Mouse (Mus musculus): ENCODE measurements around the gene Mlph. TPM values are rescaled to one million over a fixed set of nuclear protein-coding genes. Genes with fewer than 3 reads are reported as not detected.
A peak's percentile ranks its signal among the peaks of the same experiment; 100 is the strongest.

The Mlph gene
- total RNA-seq, 2 experiments from 2014 or later = 3.9 to 4.9 TPM

DNA sequence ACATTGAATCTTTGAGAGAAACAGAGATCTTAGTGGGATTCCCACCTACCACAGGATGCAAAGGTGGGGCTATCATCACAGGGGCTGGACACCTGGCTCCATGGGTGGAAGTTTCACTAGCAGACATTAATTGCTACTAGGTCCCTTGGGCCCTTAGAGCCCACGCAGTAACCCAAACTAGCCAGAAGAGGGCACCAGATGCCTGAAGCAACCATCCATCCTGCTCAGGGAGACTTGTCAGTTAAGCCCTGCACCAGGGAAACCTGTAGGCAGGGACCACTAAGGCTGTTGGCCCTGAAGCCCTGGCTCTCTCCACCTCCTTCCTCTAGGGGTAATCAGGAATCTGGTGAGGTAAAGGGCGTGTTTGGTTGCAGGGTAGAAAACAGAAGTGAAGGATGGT is 8.5 kb upstream of the Mlph start:
- peak; percentile 40 to 42 for DNase-seq (ENCODE audit: low spot score in 2 of 2)

DNA sequence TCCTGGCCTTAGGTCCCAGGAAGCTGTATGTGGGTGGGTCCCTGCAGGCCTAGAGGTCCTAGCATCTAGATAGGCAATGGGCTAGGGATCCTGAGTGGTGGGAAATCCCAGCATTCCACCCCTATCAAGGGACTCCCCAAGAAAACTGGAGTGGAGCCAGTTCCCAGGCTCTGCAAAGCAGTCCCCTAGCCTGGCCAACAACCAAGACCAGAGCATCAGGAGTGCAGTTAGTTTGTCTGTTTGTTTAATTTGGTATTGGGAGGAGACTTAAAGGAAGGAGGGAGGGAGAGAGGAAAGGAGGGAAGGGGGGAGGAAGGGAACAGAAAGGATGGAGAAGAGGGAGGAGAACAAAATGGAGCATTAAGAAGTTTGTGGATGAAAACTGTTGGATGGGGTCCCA is 5.7 kb upstream of the Mlph start:
- DNase-seq (ENCODE audit: low spot score in 2 of 2) = no peak

DNA sequence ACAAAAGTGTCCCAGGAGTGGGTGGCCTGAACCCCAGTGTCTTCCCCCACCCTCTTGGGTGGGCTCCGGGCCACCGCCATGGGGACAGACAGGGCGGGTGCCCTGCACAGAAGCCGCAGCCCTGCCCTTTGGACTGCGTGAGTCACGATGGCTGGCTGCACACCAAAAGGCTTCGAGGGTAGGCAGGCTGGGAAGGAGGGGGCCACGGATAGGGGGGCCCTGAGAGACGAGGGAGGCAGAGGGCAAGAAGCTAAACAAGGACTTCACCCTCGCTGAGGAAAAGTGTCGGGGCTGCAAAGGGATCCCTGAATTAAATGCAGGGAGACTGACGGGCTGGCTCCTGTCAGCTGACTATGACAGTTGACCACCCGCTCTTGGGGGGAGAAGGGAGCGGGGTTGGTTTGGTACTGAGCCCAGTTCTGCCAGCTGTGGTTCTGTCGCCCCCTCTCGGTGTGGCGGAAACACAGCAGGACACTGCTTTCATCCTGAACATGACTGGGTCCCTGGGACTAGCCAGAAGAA is 5.2 kb upstream of the Mlph start:
- peak; percentile 63 to 64 for DNase-seq (ENCODE audit: low spot score in 2 of 2)

DNA sequence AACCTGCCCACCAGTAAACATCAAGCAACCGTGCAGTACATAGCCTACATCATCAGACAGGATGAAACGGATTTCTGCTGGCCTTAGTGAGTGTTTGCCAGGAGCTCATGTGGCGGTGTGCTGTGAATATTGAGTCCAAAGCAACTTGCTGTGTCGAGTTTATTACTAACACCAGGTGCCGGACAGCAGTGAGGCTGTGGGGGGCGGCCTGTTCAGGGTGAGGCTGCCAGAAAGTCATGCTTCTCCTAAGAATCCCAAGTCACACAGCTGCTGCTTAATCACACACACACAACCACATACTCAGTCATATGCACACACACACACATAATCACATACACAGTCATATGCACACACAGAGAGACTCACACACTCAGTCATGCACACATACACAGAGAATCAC is 1.7 kb upstream of the Mlph start:
- no peak for DNase-seq (ENCODE audit: low spot score in 2 of 2)

DNA sequence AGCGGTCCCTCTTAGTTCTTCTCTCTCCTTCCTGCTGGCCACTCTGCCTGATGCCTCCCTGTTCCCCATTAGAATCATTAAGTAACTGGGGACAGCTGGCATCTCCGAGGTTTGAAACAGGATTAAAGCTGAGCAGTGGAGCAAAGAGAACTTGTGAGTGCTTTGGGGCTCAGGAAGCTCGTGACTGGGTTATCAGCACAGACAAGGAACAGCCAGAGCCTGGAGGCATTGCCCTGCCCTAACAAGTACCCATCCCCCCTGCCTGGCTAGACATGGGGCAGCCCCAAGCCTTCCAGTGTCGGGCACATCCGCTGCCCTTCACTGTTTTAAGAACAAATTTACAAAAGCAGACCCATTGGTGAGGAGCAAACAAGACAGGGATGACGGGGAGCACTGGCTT is 2.6 kb downstream of the Mlph start:
- no peak for DNase-seq (ENCODE audit: low spot score in 2 of 2)

DNA sequence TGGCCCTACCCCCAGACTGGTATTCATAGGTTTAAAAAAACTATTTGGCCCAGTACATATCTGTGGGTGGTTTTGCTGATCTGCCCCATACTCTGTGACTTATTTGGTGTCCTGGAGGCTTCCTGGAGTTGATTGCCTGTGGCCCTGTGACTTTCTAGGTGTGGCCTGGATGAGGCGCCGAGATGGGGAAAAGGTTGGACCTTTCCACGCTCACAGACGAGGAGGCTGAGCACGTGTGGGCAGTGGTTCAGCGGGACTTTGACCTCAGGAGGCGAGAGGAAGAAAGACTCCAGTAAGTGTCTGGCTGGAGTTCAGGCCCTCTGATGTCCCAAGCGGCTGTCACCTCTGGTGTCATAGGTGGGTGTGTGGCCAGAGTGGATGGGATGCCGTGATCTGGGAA is 6.8 kb downstream of the Mlph start:
- no peak for DNase-seq (ENCODE audit: low spot score in 2 of 2)

DNA sequence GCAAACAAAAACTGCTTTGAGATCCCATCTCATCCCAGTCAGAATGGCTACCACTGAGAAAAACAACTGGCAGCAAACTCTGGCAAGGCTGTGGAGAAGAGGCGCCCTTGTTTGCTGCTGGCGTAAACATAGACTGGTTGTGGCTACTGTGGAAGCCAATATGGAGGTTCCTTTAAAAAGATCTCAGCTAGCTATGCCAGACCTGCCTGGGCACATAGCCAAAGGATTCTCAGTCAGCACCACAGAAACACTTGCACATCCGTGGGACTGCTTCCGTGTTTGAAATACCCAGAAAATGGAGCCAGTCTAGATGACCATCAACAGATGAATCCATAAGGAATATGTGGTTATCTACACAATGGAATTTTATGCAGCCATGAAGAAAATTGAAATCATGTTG is 11.1 kb downstream of the Mlph start:
- no peak for DNase-seq (ENCODE audit: low spot score in 2 of 2)

DNA sequence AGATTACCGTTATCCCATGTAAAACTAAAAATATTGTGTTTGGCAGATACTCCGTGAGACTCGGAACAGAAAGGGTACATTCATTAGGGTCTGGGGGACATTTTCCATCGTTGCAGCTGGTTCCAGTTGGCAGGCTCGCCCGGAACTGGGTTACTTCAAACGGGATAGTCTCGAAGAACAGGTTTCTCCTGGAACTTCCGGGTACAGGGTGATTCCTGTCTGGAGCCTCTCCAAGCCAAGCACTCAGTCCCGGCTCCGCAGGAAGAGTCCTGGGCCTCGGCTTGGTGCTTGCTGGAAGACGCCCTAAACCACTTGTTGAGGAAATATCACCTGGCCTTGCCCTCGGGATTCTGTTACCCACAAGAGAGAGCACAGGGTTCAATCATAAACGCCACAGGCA is 12.4 kb downstream of the Mlph start:
- DNase-seq (ENCODE audit: low spot score in 2 of 2) = no peak

DNA sequence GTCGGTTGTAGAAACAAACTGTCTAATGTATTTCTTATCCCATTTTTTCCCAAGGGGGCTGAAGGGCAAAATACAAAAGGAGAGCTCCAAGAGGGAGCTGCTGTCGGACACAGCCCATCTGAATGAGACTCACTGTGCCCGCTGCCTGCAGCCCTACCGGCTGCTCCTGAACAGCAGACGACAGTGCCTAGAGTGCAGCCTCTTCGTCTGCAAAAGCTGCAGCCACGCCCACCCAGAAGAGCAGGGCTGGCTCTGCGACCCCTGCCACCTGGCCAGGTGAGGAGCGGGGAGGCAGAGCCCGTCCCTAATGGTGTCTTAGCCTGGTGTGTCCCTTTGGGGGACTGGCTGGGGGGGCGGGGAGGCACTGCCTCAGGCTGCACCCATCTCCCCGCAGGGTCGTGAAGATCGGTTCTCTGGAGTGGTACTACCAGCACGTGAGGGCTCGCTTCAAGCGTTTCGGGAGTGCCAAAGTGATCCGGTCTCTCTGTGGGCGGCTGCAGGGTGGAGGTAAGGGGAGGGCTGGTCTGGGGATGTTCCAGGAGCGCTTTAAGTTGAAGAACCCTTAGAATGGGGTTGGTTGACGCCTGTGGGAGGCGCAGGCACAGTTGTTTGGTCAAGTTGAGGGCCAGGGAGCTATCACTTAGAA is 13.2 kb downstream of the Mlph start:
- DNase-seq (ENCODE audit: low spot score in 2 of 2) = no peak

DNA sequence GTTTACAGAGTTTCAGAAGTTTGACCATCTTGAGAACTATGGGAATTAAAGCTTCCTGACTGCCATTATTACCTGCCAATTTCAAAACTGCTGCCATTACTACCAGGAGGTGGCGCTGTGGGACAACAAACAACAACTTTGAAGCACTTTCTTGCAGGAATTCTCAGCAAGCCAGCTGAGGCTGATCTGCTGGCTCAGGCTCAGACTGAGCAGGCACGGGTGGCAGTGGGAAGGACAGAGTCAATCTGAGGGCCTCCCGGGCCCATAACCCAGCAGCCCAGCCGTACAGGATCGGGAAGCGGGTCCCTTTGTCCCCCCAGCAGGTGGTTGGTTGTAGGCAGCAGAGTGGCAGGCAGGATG is 13.7 kb downstream of the Mlph start:
- DNase-seq (ENCODE audit: low spot score in 2 of 2) = peak; percentile 83 to 89

DNA sequence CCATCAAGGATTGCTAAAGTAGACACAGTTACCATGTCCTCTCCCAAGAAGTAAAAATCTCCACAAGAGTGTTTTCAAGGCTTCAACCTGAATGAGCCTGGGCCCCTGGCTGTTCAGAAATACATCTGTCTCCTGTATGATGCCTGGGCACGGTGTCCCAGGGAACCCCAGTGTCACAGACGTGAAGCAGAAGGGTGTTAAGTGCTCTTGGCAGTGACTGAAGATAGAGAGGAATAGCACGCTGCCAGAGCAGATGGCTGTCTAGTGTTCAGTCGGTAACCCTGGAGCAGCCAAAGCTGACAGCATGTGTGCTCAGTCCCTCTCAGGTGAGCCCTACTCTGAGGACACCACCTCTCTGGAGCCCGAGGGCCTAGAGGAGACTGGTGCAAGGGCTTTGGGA is 18.1 kb downstream of the Mlph start:
- DNase-seq (ENCODE audit: low spot score in 2 of 2) = no peak

DNA sequence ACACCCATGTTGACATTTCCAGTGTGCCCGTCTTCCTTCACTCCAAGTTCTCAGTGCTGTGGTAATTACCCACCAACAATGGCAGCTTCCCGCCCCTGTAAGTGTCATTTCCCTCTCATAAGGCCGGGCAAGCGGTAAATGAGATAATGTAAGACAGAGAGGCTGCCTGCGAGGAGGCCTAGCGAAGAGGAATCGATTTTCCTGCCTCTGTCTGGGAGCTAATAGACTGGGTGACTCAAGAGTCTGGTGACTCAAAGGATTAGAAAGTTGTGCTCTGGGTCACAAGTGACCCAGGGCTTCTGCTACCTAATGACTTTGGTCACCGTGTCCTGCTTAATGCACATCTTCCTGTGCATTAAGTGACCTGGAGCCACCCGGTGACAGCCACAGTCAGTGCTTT is 22.1 kb downstream of the Mlph start:
- no peak for DNase-seq (ENCODE audit: low spot score in 2 of 2)

DNA sequence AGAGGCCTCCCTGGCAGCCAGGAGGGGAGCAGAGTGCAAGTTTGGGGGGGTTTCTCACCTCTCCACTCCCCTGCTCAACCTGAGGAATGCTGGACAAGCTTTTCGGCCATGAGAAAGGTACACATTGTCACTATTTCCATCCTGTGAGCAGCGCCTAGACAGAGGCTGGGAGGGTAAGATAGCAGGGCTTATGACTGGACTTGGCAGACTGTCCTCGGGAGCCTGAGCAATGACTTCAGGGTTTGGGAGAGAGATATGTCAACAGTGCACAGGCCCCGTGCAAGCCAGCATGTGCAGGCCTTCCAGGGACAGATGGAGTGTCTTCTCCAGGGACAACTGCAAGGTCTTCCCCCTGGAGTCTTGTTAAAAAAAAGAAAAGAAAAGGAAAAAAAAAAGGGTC is 25.1 kb downstream of the Mlph start:
- DNase-seq (ENCODE audit: low spot score in 2 of 2) = no peak

DNA sequence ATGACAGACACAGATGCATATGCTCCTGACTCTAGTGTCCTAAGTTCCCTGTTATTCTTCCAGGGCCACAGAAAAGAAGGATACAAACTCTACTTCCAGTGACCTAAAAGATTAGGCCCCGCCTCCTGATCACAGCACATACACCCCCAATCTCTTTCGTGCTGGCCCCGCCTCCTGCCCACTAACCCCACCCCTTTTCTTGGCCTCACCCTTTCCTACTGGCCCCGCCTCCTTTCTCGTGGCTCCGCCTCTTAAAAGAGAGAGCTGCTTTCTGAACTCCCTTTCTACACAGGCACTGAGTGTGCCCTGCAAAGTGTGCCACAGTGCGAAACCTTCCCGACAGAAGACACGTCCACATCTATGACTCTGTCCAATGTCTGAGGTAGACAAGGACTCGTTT is 30.3 kb downstream of the Mlph start:
- DNase-seq (ENCODE audit: low spot score in 2 of 2) = no peak

DNA sequence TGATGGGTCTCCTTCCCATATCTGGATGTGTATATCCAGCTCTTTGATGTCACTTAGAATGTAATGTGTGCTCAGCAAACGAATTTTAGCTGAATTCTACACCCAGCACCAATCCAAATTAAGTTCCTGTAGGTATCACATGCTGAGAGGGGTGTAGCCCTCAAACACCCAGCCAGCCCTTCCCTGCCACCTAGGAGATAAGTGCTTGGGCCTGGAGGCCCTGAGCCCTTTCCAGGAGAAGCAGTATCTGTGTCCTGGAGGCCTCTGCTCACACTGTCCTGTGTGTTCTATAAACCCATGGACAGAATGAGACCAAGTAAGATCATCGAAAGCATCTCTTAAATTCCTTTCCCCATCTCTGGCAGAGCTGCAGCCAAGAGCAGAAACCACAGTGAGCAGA is 32.4 kb downstream of the Mlph start:
- DNase-seq (ENCODE audit: low spot score in 2 of 2) = no peak

DNA sequence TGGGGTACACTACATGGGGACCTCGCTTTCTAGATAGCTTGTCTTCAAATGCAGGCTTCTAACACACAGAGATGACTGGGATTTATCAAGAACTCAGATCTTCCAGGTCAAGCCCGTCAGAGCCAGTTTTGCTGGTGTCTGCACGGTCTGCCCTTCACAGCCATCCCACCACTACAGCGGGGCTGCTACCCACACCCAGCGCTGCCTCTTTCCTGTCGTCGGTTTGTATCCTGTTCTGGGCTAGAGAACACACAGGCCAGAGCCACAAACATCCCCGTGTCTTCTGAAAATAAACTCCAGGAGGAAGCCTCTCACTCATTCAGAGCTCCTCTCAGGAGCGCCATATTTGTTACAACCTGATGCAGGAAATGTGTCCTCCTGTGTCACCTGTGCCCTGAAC is 34.4 kb downstream of the Mlph start:
- no peak for DNase-seq (ENCODE audit: low spot score in 2 of 2)

DNA sequence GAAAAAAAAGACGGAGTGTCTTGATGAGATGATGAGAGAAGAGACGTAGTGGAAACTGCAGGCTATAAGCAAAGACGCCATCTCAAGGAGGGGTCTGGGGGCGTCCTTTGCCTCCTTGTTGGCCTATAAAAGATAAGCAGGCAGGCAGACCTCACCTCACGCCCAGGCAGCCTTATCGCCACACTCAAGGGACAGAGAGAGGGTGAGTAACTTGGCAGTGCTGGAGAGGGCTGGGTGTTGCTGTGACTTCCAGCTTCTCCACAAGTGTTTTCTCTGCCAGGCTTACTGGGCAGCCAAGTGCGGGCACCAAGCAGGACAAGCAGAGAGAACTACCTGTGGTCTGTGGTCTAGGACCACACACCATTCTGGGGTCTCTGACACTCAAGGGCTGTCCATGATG is 36.8 kb downstream of the Mlph start:
- no peak for DNase-seq (ENCODE audit: low spot score in 2 of 2)

DNA sequence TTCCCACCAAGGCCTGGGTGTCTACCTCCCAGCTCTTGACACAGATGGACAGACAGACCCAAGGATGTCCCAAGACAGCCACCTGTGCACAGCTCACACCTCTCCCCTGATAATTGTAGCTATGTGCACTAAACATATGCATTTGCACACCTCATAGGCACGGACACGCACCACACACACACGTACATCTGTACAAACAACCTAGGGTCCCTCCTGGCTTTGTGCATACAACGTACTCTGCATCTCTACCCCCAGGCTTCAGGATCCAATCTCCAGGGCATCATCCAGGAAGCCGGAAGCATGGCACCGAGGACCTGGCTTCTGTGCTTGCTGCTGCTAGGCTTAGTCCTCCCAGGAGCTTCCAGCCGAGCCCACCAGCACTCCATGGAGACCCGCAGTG is 37.9 kb downstream of the Mlph start, which contains the start of gene Prlh:
TSS of gene Prlh (plus strand) at position 301 of the 400 bp plus-strand sequence.
- no peak for DNase-seq (ENCODE audit: low spot score in 2 of 2)

DNA sequence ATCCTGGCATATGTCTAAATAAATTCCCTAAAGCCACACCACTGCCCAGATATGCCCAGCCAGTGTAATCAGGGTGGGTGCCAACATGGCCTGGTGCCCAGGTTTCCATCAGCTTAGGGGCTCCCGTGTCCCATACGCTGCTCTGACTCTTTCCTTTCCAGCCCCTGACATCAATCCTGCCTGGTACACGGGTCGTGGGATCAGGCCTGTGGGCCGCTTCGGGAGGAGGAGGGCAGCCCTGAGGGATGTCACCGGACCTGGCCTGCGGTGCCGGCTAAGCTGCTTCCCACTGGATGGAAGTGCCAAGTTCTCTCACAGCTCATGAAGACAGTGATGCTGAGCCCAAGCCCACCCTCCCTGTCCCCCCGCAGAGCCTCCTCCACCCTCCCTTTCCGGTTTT is 38.8 kb downstream of the Mlph start:
- no peak for DNase-seq (ENCODE audit: low spot score in 2 of 2)

DNA sequence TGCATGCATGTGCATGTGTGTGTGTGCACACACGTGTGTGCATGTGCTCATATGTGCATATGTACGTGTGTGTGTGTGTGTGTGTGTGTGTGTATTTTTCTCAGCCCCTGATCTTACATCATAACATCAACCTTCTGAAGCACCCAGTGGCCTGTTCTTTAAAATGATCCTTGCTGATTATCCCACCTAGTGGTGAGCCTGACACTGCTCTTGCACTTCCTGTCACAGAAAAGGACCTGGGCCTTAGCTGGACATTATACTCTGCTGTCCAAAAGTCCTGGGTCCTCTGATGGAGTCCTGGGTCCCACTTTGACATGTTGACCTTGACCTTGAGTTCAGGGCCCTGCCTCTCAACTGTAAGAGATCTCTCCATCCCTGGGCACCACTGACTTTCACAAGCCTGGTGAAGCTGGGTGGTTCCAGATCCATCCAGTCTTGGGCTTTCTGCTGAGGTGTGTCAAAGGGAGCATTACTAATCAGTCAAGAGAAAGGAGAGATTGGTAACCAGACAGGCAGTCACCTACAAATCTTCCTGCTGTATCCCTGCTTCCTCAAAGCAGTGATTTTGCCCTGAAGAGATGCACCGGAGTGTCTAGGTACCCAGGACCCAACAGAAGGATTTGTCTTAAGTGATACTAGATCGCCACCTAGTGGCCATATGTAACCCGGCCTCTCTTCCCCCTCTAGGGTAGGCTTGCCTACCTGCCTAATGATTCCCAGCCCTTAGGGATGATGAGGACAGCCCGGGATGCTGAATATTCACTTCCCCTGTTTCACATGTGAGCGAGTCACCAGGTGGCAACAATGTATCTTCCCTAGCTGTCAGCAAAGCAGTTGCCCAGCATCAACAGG is 41.6 kb downstream of the Mlph start:
- peak; percentile 43 to 52 for DNase-seq (ENCODE audit: low spot score in 2 of 2)

DNA sequence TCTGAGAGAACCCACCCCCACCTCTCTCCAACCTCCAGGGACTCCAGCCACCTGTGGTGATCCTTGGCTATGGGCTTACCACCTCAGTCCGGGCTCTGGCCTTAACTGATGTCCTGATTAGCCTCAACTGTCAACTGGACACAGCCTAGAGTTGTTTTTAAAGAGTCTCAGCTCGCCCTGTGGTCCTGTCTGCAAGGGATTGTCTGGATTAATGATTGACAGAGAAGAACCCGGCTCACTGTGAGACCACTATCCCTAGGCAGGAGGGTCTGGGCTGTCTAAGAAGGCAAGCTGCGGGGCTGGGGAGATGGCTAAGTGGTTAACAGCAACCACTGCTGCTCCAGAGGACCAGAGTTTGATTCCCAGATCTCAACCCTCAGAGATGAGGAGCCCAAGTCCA is 47.6 kb downstream of the Mlph start:
- no peak for DNase-seq (ENCODE audit: low spot score in 2 of 2)

DNA sequence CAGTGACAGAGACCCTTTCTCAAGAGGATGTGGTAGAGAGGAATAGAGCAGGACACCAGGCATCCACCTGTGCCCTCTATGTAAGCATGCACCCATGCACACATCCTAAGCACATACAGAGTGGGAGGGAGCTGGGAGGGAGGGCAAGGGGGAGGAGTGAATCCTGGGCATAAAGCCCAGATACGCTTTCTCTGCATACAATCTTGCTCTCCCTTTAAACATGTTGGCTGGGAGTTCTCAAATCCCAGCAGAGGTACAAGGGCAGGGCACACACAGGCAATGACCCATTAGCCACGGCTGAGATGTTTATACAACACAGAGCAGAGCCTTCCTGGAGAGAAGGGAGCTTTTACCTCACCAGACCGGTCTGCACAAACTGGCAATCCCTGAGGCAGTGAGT is 48.1 kb downstream of the Mlph start:
- DNase-seq (ENCODE audit: low spot score in 2 of 2) = no peak

DNA sequence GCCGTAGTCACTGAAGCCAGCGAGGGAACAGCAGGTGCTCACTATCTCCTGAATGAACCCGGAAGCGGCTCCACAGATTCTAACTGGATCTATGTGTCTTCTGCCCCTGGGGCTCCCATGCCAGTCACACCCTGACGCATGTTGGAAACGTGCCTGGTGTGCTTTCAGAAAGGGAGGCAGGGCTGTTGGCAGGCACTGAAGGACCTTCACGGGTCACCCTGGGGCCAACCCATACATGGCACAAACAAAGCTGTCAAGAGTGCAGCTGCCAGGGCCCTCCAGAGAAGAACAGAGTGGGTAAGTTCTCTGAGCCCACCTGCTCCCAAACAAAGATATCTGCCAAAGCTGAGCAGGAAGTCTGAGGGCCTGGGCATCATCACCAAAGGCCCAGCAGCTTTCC is 52.7 kb downstream of the Mlph start:
- peak; percentile 36 to 52 for DNase-seq (ENCODE audit: low spot score in 2 of 2)

Measured in adrenal gland, adult 18-20 months (tissue).